Mouse (Mus musculus) activated CD4-positive, CD25-positive, alpha-beta regulatory T cell, adult 4 months (primary cell): ENCODE results near the gene Slitrk2. TPM values are rescaled to one million over a fixed set of nuclear protein-coding genes. Genes with fewer than 3 reads are reported as not detected.

Experiments
- ATAC-seq: one replicate; pipeline ENCODE4 v1.8.0; 2017
- polyA plus RNA-seq, 2 experiments: library from polyadenylated mRNA; unstranded; fragments of 100-300 nt; shearing (Covaris generic); gene quantifications; one replicate each; pipeline ENCODE4 v1.2.1; 2017

The Slitrk2 gene
- polyA plus RNA-seq = not detected

- ATAC-seq = no peak
Measured at GRCm38 (mm10) chrX:66648911-66649620, at the start of gene Slitrk2. Gene Slitrk2 (plus strand): TSS chrX:66649318.

- ATAC-seq = no peak
Measured at GRCm38 (mm10) chrX:66605490-66605889, 43.6 kb upstream of the Slitrk2 start.

- no peak for ATAC-seq
Measured at GRCm38 (mm10) chrX:66652455-66653144, 3.5 kb downstream of the Slitrk2 start.

GRCm38 (mm10) chrX:66657365-66657764 is 8.2 kb downstream of the Slitrk2 start:
- no peak for ATAC-seq

GRCm38 (mm10) chrX:66676959-66677358 is 27.8 kb downstream of the Slitrk2 start:
- ATAC-seq = no peak

- no peak for ATAC-seq
Measured at GRCm38 (mm10) chrX:66678646-66679045, 29.5 kb downstream of the Slitrk2 start.
